Mouse (Mus musculus) megakaryocyte, embryonic 14.5 days (primary cell): ENCODE measurements around the gene Tmem164.

Experiments
- FLI1 ChIP-seq: IDR thresholded peaks from 2 replicates; pipeline ENCODE4 v1.6.1; 2012; ENCODE audit warnings: low read length, inconsistent platforms, mixed read lengths
- GATA1 ChIP-seq: IDR thresholded peaks from 3 replicates; pipeline ENCODE4 v1.6.1; 2012; ENCODE audit warnings: mixed read lengths, low read length, inconsistent platforms, borderline replicate concordance

GRCm38 (mm10) chrX:142755542-142755941 is 74.3 kb downstream of the Tmem164 start:
- TF ChIP-seq GATA1 (no peak), FLI1 (no peak)
